Mouse (Mus musculus) urinary bladder, postnatal 25 days (tissue): Measurements from ENCODE around the gene Pde6d.

Experiments used
- DNase-seq: peaks from one replicate; pipeline ENCODE4 v3.0.0; 2022; ENCODE audit warnings: low spot score

Gene Pde6d

GRCm38 (mm10) chr1:86503165-86503747, 79.2 kb downstream of the Pde6d start:
- DNase-seq = no peak

GRCm38 (mm10) chr1:86502221-86503048, 80.0 kb downstream of the Pde6d start:
- DNase-seq = no peak

- DNase-seq = peak; percentile 93
These were observed 80.9 kb downstream of the Pde6d start for GRCm38 (mm10) chr1:86501559-86501958.

GRCm38 (mm10) chr1:86501114-86501532, 81.3 kb downstream of the Pde6d start:
- DNase-seq = peak; percentile 52

GRCm38 (mm10) chr1:86500681-86501080, 81.7 kb downstream of the Pde6d start:
- no peak for DNase-seq

GRCm38 (mm10) chr1:86499903-86500302, 82.5 kb downstream of the Pde6d start:
- DNase-seq = peak; percentile 48

- DNase-seq = no peak
These were observed 83.8 kb downstream of the Pde6d start for GRCm38 (mm10) chr1:86498611-86499010.

GRCm38 (mm10) chr1:86497986-86498385, 84.4 kb downstream of the Pde6d start:
- no peak for DNase-seq

GRCm38 (mm10) chr1:86497361-86497760, 85.1 kb downstream of the Pde6d start:
- DNase-seq = no peak

- no peak for DNase-seq
These were observed 86.1 kb downstream of the Pde6d start for GRCm38 (mm10) chr1:86496340-86496739.

- no peak for DNase-seq
These were observed 88.6 kb downstream of the Pde6d start for GRCm38 (mm10) chr1:86493783-86494182.
